Mouse (Mus musculus) lung, postnatal 0 days (tissue): ENCODE measurements around the gene Krtap12-1.

Experiments
- CTCF ChIP-seq: IDR thresholded peaks from 2 replicates; pipeline ENCODE4 v1.5.1; 2016; ENCODE audit warnings: antibody characterized with exemption, mild to moderate bottlenecking
- EP300 ChIP-seq: IDR thresholded peaks from 2 replicates; pipeline ENCODE4 v1.6.1; 2016; ENCODE audit warnings: antibody characterized with exemption, mild to moderate bottlenecking, control low read depth

GRCm38 (mm10) chr10:77753448-77753847, 33.0 kb downstream of the Krtap12-1 start:
- TF ChIP-seq CTCF (peak; percentile 28; the same call in 1 of the 2 replicates), EP300 (no peak)
